Mouse (Mus musculus) ES-E14 (cell line): ENCODE data around the gene Epor.

ENCODE experiments used
- CHD2 ChIP-seq: IDR thresholded peaks from 2 replicates; pipeline ENCODE4 v1.6.1; 2014; ENCODE audit warnings: mild to moderate bottlenecking, low read depth, low read length, inconsistent platforms
- HCFC1 ChIP-seq: IDR thresholded peaks from 2 replicates; pipeline ENCODE4 v1.6.1; 2012; ENCODE audit warnings: low read length, inconsistent platforms, borderline replicate concordance; ENCODE audit not compliant: insufficient read depth

DNA sequence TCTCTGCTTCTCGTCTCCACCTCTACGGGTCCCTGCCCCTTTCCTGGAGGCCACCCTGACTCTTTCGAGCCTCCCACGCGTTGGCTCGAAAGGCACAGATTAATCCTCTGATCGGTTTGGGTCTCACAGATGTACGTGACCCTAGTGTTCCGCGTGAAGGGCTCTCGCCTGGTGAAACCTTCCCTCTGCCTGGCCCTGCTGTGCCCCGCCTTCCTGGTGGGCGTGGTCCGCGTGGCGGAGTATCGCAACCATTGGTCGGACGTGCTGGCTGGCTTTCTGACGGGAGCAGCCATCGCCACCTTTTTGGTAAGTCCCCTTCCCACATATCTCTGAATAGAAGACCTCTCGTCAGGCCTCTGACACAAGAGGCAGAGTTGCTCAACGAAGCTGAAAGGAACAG, 19.0 kb downstream of the Epor start:
- TF ChIP-seq HCFC1, result no peak
- TF ChIP-seq CHD2, result no peak
